ENCODE assay signal across 7 mouse cellular contexts in genomic region chr14:53590601-53591000, GRCm38 (mm10).
DNase-seq lines count a peak whose midpoint lies in the region; ATAC-seq and TF ChIP-seq lines count a peak whose summit lies in the region.
"Not testable (repeated sequence)": the region's sequence is repeated elsewhere in the genome, so short reads cannot be mapped to it uniquely, and the experiment has no call there.

No protein-coding gene starts in this region.

- H3K27ac ChIP-seq in bone marrow, adult 2 months (ENCODE audit: control insufficient read depth, insufficient read depth, low read depth, low read length, poor library complexity); embryonic facial prominence, embryonic 11.5 days (replicated peaks; ENCODE audit: low read depth, low read length); intestine, postnatal 0 days (ENCODE audit: low read depth, low read length); neural tube, embryonic 11.5 days (ENCODE audit: low read depth, low read length): not testable (repeated sequence)

- H3K27me3 ChIP-seq in embryonic facial prominence, embryonic 11.5 days (ENCODE audit: control insufficient read depth, insufficient read depth, low read length); intestine, postnatal 0 days (replicated peaks; ENCODE audit: control insufficient read depth, insufficient read depth, low read length); neural tube, embryonic 11.5 days (ENCODE audit: control insufficient read depth, insufficient read depth, low read length): not testable (repeated sequence)

- not testable (repeated sequence) for H3K9ac ChIP-seq in embryonic facial prominence, embryonic 11.5 days (replicated peaks; ENCODE audit: low read length); intestine, postnatal 0 days (ENCODE audit: low read depth, low read length); neural tube, embryonic 11.5 days (ENCODE audit: low read length)

- not testable (repeated sequence) for H3K36me3 ChIP-seq in embryonic facial prominence, embryonic 11.5 days (replicated peaks; ENCODE audit: control insufficient read depth, insufficient read depth, low read depth, low read length); intestine, postnatal 0 days (ENCODE audit: control insufficient read depth, insufficient read depth); neural tube, embryonic 11.5 days (ENCODE audit: control insufficient read depth, insufficient read depth, low read length)

- WGBS in bone marrow, adult 2 months: 50% methylated on average over 6 of the region's 6 CpGs
- WGBS in embryonic facial prominence, embryonic 11.5 days: 42% methylated on average over 6 of the region's 6 CpGs
- WGBS in intestine, postnatal 0 days: 40% methylated on average over 6 of the region's 6 CpGs
- WGBS in neural tube, embryonic 11.5 days: 46% methylated on average over 6 of the region's 6 CpGs

- not testable (repeated sequence) for TF ChIP-seq POLR2A in bone marrow, adult 2 months (IDR thresholded peaks at IDR 0.05; ENCODE audit: borderline replicate concordance, control insufficient read depth, low read depth, low read length)

- DNase-seq in CD4-positive helper T cell, adult 2 months (ENCODE audit: low read depth, low spot score): peak; percentile 55
- peak; percentile 8 for DNase-seq in embryonic facial prominence, embryonic 11.5 days (ENCODE audit: low spot score)
- peak; percentile 18 for DNase-seq in liver
- DNase-seq in neural tube, embryonic 11.5 days (ENCODE audit: low spot score): peak; percentile 10
- peak; percentile 11 to 27 for DNase-seq in thymus, adult 18-20 months

- H3K4me3 ChIP-seq in bone marrow, adult 2 months (replicated peaks; ENCODE audit: control insufficient read depth, low read depth, low read length); embryonic facial prominence, embryonic 11.5 days (ENCODE audit: low read depth, low read length); intestine, postnatal 0 days (ENCODE audit: low read depth, low read length); neural tube, embryonic 11.5 days (ENCODE audit: low read depth, low read length): not testable (repeated sequence)

- not testable (repeated sequence) for H3K4me2 ChIP-seq in embryonic facial prominence, embryonic 11.5 days (ENCODE audit: low read depth, low read length); intestine, postnatal 0 days (replicated peaks; ENCODE audit: low read depth); neural tube, embryonic 11.5 days (ENCODE audit: low read depth)

- TF ChIP-seq CTCF in bone marrow, adult 2 months (IDR thresholded peaks at IDR 0.05; ENCODE audit: control insufficient read depth, insufficient read depth, low read length): peak; percentile 28; the same call in 1 of the 2 replicates
- TF ChIP-seq CTCF in intestine, postnatal 0 days (IDR thresholded peaks at IDR 0.05; ENCODE audit: low read depth): peak; percentile 35

- H3K4me1 ChIP-seq in bone marrow, adult 2 months (ENCODE audit: control insufficient read depth, insufficient read depth, low read length); embryonic facial prominence, embryonic 11.5 days (ENCODE audit: control insufficient read depth, insufficient read depth, low read length); intestine, postnatal 0 days (replicated peaks; ENCODE audit: control insufficient read depth, insufficient read depth, low read length); neural tube, embryonic 11.5 days (ENCODE audit: control insufficient read depth, insufficient read depth, low read length): not testable (repeated sequence)

- not testable (repeated sequence) for H3K9me3 ChIP-seq in embryonic facial prominence, embryonic 11.5 days (replicated peaks; ENCODE audit: control insufficient read depth, low read length); intestine, postnatal 0 days (ENCODE audit: control insufficient read depth); neural tube, embryonic 11.5 days (ENCODE audit: control insufficient read depth, low read length)

- not testable (repeated sequence) for ATAC-seq in embryonic facial prominence, embryonic 11.5 days (replicated peaks; ENCODE audit: insufficient number of reproducible peaks, low FRiP score, low TSS enrichment, low read depth); intestine, postnatal 0 days; neural tube, embryonic 11.5 days (ENCODE audit: insufficient read depth, low FRiP score, low TSS enrichment)
